Mouse (Mus musculus): Measurements from ENCODE around the gene Fam169a. TPM values are rescaled to one million over a fixed set of nuclear protein-coding genes. Genes with fewer than 3 reads are reported as not detected.
"Not testable (repeated sequence)": the region's sequence is repeated elsewhere in the genome, so short reads cannot be mapped to it uniquely, and the experiment has no call there.

Gene Fam169a
- polyA plus RNA-seq, 1 experiment from 2014 or later, result 3.9 TPM

GRCm38 (mm10) chr13:97137466-97138400 lies 70.6 kb downstream of the Fam169a start, which contains the start of the genes Gfm2 and Nsa2:
Gfm2 (plus strand) TSS chr13:97137937.
Nsa2 (minus strand) TSS chr13:97137937.
- H3K9me3 ChIP-seq, result no peaks in the 10 kb centered on the region
- peak within 1 kb of the TSS; percentile 90 for H3K9ac ChIP-seq
- H3K4me2 ChIP-seq (replicated peaks), result peak within 1 kb of the TSS; percentile 76
- H3K4me3 ChIP-seq, result peak within 1 kb of the TSS; percentile 91
- no peaks in the 10 kb centered on the region for H3K27me3 ChIP-seq
- under 1% methylated on average over 57 of the region's 57 CpGs for WGBS
- H3K36me3 ChIP-seq, result peaks cover 21% of the 10 kb centered on the region
- peak; percentile 96 for ATAC-seq (ENCODE audit: low FRiP score, low read depth)
- H3K4me1 ChIP-seq, result peaks cover 10% of the 10 kb centered on the region
- H3K27ac ChIP-seq, result peak within 1 kb of the TSS; percentile 74; the same call in 1 of the 2 replicates

GRCm38 (mm10) chr13:97138404-97138931 lies 71.4 kb downstream of the Fam169a start:
- H3K9me3 ChIP-seq; H3K27me3 ChIP-seq; H3K27ac ChIP-seq; ATAC-seq (ENCODE audit: low FRiP score, low read depth); H3K4me1 ChIP-seq: not testable (repeated sequence)
- peaks cover 25% of the 10 kb centered on the region for H3K36me3 ChIP-seq
- H3K4me2 ChIP-seq (replicated peaks), result peak overlapping the region; percentile 60
- WGBS, result 29% methylated on average over 8 of the region's 8 CpGs
- peak overlapping the region; percentile 90 for H3K9ac ChIP-seq
- peak overlapping the region; percentile 91 for H3K4me3 ChIP-seq

DNA sequence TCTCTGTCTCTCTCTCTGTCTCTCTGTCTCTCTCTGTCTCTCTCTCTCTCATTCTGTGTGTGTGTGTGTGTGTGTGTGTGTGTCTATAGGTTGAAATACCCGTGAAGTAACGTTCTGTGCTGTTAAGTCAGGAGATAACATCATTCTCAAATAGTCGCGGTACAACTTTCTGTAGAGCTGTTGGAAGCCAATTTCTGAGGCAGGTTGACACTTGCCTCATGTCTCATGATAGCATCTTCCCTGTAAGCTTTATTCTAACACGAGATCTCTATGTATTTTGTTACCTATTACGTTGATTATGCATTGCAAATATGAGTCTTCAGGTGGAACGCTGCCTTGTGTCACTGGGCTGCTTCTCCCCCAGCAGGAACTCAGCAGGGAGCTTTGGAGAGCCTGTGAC lies 75.2 kb downstream of the Fam169a start:
- H3K4me3 ChIP-seq, result no peak overlapping the region
- no peaks in the 10 kb centered on the region for H3K9me3 ChIP-seq
- 85% methylated on average over 7 of the region's 7 CpGs for WGBS
- H3K4me2 ChIP-seq (replicated peaks), result no peak overlapping the region
- no peak for ATAC-seq (ENCODE audit: low FRiP score, low read depth)
- peaks cover 33% of the 10 kb centered on the region for H3K36me3 ChIP-seq
- H3K27me3 ChIP-seq, result no peaks in the 10 kb centered on the region
- no peak overlapping the region for H3K9ac ChIP-seq
- no peak overlapping the region for H3K27ac ChIP-seq
- peaks cover 7% of the 10 kb centered on the region for H3K4me1 ChIP-seq

DNA sequence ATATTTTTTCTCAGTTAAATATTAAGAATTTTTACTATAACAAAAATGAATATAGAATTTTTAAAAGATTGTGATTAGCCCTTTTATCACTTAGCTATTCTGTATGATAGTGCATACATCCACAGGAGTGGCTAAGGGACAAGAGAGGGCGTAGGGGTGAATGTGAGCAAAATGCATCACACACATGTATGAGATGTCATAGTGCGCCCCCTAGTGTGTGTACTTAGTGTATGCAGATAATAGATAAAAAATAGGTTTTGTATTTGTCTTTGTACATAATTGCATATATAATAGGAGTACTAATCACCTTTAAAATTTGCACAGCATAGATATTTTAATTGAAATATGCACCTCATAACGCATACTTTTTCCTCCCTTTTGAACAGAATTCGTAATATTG lies 78.7 kb downstream of the Fam169a start:
- Histone ChIP-seq H3K4me2 (replicated peaks) (no peak overlapping the region), H3K36me3 (peaks cover 59% of the 10 kb centered on the region)

GRCm38 (mm10) chr13:97175520-97176264 lies 108.6 kb downstream of the Fam169a start:
- Histone ChIP-seq H3K4me1 (no peaks in the 10 kb centered on the region), H3K36me3 (peaks cover 82% of the 10 kb centered on the region), H3K27me3 (no peaks in the 10 kb centered on the region), H3K9ac (no peak overlapping the region), H3K4me3 (no peak overlapping the region), H3K4me2 (replicated peaks) (no peak overlapping the region), H3K27ac (no peak overlapping the region), H3K9me3 (no peaks in the 10 kb centered on the region)
- no peak for ATAC-seq (ENCODE audit: low FRiP score, low read depth)
- WGBS, result 80% methylated on average over 10 of the region's 10 CpGs

More for the DNA sequence above, 78.7 kb downstream of the Fam169a start:
- no peak for ATAC-seq (ENCODE audit: low FRiP score, low read depth)
- Histone ChIP-seq H3K27me3 (no peaks in the 10 kb centered on the region), H3K4me1 (no peaks in the 10 kb centered on the region), H3K27ac (no peak overlapping the region), H3K9ac (no peak overlapping the region), H3K4me3 (no peak overlapping the region), H3K9me3 (no peaks in the 10 kb centered on the region)
- WGBS, result 58% methylated on average over 4 of the region's 4 CpGs

DNA sequence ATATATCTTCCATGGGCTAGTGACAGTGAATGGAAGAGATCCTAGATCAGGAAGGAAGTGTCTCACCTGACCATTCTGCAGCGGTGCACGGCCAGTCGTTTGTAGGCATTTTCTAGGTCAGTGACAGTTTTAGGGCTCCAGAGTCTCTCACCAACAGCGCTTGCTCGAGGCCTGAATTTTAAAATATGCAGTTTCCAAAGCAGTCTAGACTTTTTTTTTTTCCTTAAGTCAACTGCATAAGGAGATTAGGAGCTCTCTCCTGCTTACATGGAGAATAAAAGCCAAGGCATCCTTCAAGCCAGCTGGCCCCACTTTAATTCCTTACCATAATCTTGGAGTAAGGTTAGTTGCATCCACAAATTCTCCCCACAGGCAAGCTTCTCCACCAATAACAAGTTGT lies 109.6 kb downstream of the Fam169a start:
- Histone ChIP-seq H3K9me3 (no peaks in the 10 kb centered on the region), H3K36me3 (peaks cover 86% of the 10 kb centered on the region), H3K27ac (no peak overlapping the region), H3K4me2 (replicated peaks) (no peak overlapping the region), H3K27me3 (no peaks in the 10 kb centered on the region), H3K9ac (no peak overlapping the region), H3K4me3 (no peak overlapping the region), H3K4me1 (no peaks in the 10 kb centered on the region)
- 87% methylated on average over 5 of the region's 5 CpGs for WGBS
- no peak for ATAC-seq (ENCODE audit: low FRiP score, low read depth)

GRCm38 (mm10) chr13:97178943-97179342 lies 111.9 kb downstream of the Fam169a start:
- Histone ChIP-seq H3K4me3 (no peak overlapping the region), H3K4me2 (replicated peaks) (no peak overlapping the region), H3K4me1 (no peaks in the 10 kb centered on the region), H3K9me3 (no peaks in the 10 kb centered on the region), H3K27me3 (no peaks in the 10 kb centered on the region), H3K36me3 (peaks cover 83% of the 10 kb centered on the region), H3K9ac (no peak overlapping the region), H3K27ac (no peak overlapping the region)
- WGBS, result 84% methylated on average over 7 of the region's 7 CpGs
- no peak for ATAC-seq (ENCODE audit: low FRiP score, low read depth)

- no peaks in the 10 kb centered on the region for H3K4me1 ChIP-seq
- ATAC-seq (ENCODE audit: low FRiP score, low read depth), result no peak
Observed at GRCm38 (mm10) chr13:97180113-97180828, 113.2 kb downstream of the Fam169a start.

More at GRCm38 (mm10) chr13:97180113-97180828, 113.2 kb downstream of the Fam169a start:
- Histone ChIP-seq H3K36me3 (peaks cover 77% of the 10 kb centered on the region), H3K4me3 (no peak overlapping the region), H3K27me3 (no peaks in the 10 kb centered on the region), H3K9ac (no peak overlapping the region), H3K27ac (no peak overlapping the region), H3K4me2 (replicated peaks) (no peak overlapping the region), H3K9me3 (no peaks in the 10 kb centered on the region)
- 82% methylated on average over 6 of the region's 6 CpGs for WGBS

Other genes starting within 250 kb of the Fam169a start
- gene Gcnt4, start 142.6 kb upstream of the Fam169a start, polyA plus RNA-seq (2015; fragmentation: Nextera tagmentation; extraction: Ambion mirVana), result 0.36 and 0.37 TPM in 2 replicates
- not detected in 2 replicates for gene 1700029F12Rik, start 32.9 kb upstream of the Fam169a start, polyA plus RNA-seq (2015; fragmentation: Nextera tagmentation; extraction: Ambion mirVana)
- gene Gm6169, start 32.0 kb downstream of the Fam169a start, polyA plus RNA-seq (2015; fragmentation: Nextera tagmentation; extraction: Ambion mirVana), result 1.9 and 2.1 TPM in 2 replicates
- 31.1 and 33.8 TPM in 2 replicates for gene Gfm2, start 70.7 kb downstream of the Fam169a start, polyA plus RNA-seq (2015; fragmentation: Nextera tagmentation; extraction: Ambion mirVana)
- 66.6 and 69.5 TPM in 2 replicates for gene Nsa2, start 70.7 kb downstream of the Fam169a start, polyA plus RNA-seq (2015; fragmentation: Nextera tagmentation; extraction: Ambion mirVana)
- 38.3 and 40.3 TPM in 2 replicates for gene Hexb, start 131.1 kb downstream of the Fam169a start, polyA plus RNA-seq (2015; fragmentation: Nextera tagmentation; extraction: Ambion mirVana)
- gene Enc1, start 173.8 kb downstream of the Fam169a start, polyA plus RNA-seq (2015; fragmentation: Nextera tagmentation; extraction: Ambion mirVana), result 8.2 and 8.9 TPM in 2 replicates